Mouse (Mus musculus) B cell, adult 62 days (primary cell): ENCODE data around the gene Cyb561. TPM values are rescaled to one million over a fixed set of nuclear protein-coding genes. Genes with fewer than 3 reads are reported as not detected.

Source experiments
- total RNA-seq: library from RNA; stranded (reverse); gene quantifications from 4 replicates; pipeline ENCODE4 v1.2.4, GENCODE M21; 2023

The Cyb561 gene
- total RNA-seq = 0.39 TPM in 1 of 4 replicates, not detected in the others

GRCm38 (mm10) chr11:105952911-105953386 lies at the start of gene Cyb561:
Cyb561 (minus strand) TSS chr11:105953336.

GRCm38 (mm10) chr11:105994375-105994774 lies 41.2 kb upstream of the Cyb561 start, which contains the start of gene Ace3:
Ace3 (plus strand) TSS chr11:105994675.

DNA sequence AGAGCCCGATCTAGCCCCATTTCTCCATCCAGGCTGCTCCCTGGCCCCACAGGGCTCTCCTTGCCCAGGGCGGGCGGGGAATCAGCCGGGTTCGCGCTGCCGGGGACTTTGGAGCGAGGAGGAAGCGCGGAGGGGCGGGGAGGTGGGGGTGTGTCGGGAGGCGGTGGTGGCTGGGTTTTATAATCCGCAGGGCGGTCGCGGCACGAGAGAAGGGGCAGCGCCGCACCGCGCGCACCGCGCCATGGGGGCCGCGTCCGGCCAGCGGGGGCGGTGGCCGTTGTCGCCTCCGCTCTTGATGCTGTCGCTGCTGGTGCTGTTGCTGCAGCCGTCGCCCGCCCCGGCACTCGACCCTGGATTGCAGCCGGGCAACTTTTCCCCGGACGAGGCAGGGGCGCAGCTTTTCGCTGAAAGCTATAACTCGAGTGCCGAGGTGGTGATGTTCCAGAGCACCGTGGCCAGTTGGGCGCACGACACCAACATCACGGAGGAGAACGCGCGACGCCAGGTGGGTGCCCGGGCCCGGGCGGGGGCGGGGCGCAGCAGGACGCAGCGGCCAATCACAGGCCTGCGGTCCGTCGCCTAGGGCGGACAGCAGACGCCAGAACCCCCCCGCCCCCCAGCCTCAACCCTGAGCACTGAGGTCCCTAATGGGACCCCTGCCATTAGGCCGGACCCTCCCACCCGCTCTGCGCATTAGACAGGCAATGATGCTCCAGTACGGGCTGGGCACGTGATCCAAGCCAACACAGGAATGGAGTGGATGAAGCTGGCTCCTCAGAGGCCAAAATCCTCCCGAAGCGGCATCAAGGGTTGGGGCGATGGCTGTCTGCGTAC lies 14.8 kb upstream of the Cyb561 start, which contains the start of gene Ace:
Gene Ace (plus strand): TSS at position 205 of the 834 bp plus-strand sequence.

Other genes with a start within 250 kb of the Cyb561 start
- 0.15 to 0.25 TPM (median 0.18 TPM) in 3 of 4 replicates, not detected in the other for gene Ace, start 14.6 kb upstream of the Cyb561 start, total RNA-seq
- not detected in 4 replicates for gene Ace3, start 41.3 kb upstream of the Cyb561 start, total RNA-seq
- 0.16 to 0.35 TPM (median 0.21 TPM) in 3 of 4 replicates, not detected in the other for gene Kcnh6, start 54.8 kb upstream of the Cyb561 start, total RNA-seq
- 68.4 to 70.5 TPM (median 68.9 TPM) in 4 replicates for gene Dcaf7, start 83.5 kb upstream of the Cyb561 start, total RNA-seq
- 6.9 to 9.6 TPM (median 8.7 TPM) in 4 replicates for gene Taco1, start 112.7 kb upstream of the Cyb561 start, total RNA-seq
- 123 to 133 TPM (median 131 TPM) in 4 replicates for gene Map3k3, start 131.3 kb upstream of the Cyb561 start, total RNA-seq
- 6.0 to 12.4 TPM (median 8.7 TPM) in 4 replicates for gene Gm10840, start 207.5 kb upstream of the Cyb561 start, total RNA-seq
- gene Limd2, start 207.5 kb upstream of the Cyb561 start, total RNA-seq = 449 to 469 TPM (median 459 TPM) in 4 replicates
- 40.6 to 45.5 TPM (median 44.0 TPM) in 4 replicates for gene Strada, start 248.8 kb upstream of the Cyb561 start, total RNA-seq